In the genomic region with DNA sequence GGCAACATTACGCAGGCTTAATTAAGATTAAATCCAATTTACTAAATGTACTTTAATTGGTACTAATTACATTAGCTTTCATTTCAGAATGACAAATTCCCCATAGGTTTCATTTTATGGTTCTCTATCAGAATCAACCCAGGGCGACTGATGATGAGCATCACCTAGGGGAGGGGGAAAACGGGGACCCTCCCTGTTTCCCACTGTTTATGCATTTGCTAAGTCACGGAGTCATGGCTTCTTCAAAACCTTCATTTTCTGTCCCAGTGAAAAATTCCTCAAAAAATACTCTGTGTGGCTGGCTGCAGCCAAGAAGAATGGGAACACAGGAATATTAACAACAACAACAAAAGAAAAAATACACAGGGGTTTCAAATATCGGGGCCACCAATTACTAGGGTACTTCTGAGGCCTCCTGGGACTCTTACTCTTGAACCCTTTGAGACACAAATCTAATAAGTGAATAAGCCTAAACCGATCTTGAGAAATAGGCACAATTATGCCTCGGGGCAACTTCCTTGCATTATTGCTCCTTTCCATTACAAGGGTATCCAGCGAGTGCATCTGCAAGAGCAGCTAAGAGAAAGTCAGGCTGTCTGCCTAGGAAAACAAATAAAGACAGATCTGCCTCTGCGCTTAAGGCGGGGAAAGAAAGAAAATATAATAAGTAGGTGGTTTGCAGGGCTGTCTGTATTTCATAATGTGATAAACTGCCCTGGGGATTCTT, we compare ENCODE assay signal across 11 mouse cellular contexts. TPM values are rescaled to one million over a fixed set of nuclear protein-coding genes. Genes with fewer than 3 reads are reported as not detected.
DNase-seq lines count a peak whose midpoint lies in the region; ATAC-seq and TF ChIP-seq lines count a peak whose summit lies in the region.
"Had no signal": no experiment of that assay in that cellular context is flagged by ENCODE, and none has a peak within 500 bp of the region (broad histone marks: within the 10 kb centered on the region; RNA-seq: fewer than 3 reads in every experiment).

No protein-coding gene starts in this region.

- no peak for TF ChIP-seq POLR2A in brain, embryonic 14.5 days (IDR thresholded peaks at IDR 0.05; ENCODE audit: borderline replicate concordance, extremely low read depth, insufficient read depth, insufficient read length, poor library complexity, severe bottlenecking)

- ATAC-seq in embryonic facial prominence, embryonic 13.5 days (ENCODE audit: insufficient number of reproducible peaks, insufficient read depth, low FRiP score, low TSS enrichment, low read depth) = no peak
- ATAC-seq in midbrain, embryonic 15.5 days (replicated peaks) = no peak
- ATAC-seq in inflammation-experienced regulatory T-cells, adult 6 months = no peak
- no peak for ATAC-seq in kidney, embryonic 14.5 days (ENCODE audit: low FRiP score, low TSS enrichment)
- ATAC-seq: liver, postnatal 0 days had no signal

- H3K4me1 ChIP-seq in embryonic facial prominence, embryonic 13.5 days = peaks cover 45% of the 10 kb centered on the region
- H3K4me1 ChIP-seq in midbrain, embryonic 15.5 days = peaks cover 48% of the 10 kb centered on the region
- peaks cover 25% of the 10 kb centered on the region for H3K4me1 ChIP-seq in kidney, embryonic 14.5 days (ENCODE audit: control insufficient read depth, insufficient read depth, low read length)

- no peaks in the 10 kb centered on the region for H3K9me3 ChIP-seq in embryonic facial prominence, embryonic 13.5 days
- no peaks in the 10 kb centered on the region for H3K9me3 ChIP-seq in midbrain, embryonic 15.5 days
- H3K9me3 ChIP-seq in kidney, embryonic 14.5 days (ENCODE audit: control insufficient read depth, low read length) = no peaks in the 10 kb centered on the region

- no peak overlapping the region for H3K9ac ChIP-seq in embryonic facial prominence, embryonic 13.5 days
- no peak overlapping the region for H3K9ac ChIP-seq in midbrain, embryonic 15.5 days
- H3K9ac ChIP-seq in kidney, embryonic 14.5 days (ENCODE audit: low read depth, low read length) = no peak overlapping the region
- H3K9ac ChIP-seq: liver, postnatal 0 days had no signal

- peaks cover 7% of the 10 kb centered on the region; the same call in 1 of the 2 replicates for H3K36me3 ChIP-seq in embryonic facial prominence, embryonic 13.5 days
- no peaks in the 10 kb centered on the region for H3K36me3 ChIP-seq in midbrain, embryonic 15.5 days (replicated peaks)
- peaks cover 17% of the 10 kb centered on the region; the same call in 1 of the 2 replicates for H3K36me3 ChIP-seq in kidney, embryonic 14.5 days (ENCODE audit: control insufficient read depth, insufficient read depth, low read length)

- no peak overlapping the region for H3K27ac ChIP-seq in embryonic facial prominence, embryonic 13.5 days
- H3K27ac ChIP-seq in midbrain, embryonic 15.5 days = no peak overlapping the region
- H3K27ac ChIP-seq in kidney, embryonic 14.5 days (ENCODE audit: low read depth, low read length) = no peak overlapping the region
- H3K27ac ChIP-seq: kidney, postnatal 0 days had no signal

- DNase-seq in brain, embryonic 14.5 days (ENCODE audit: low read depth) = peak; percentile 64
- peak; percentile 95 for DNase-seq in gonadal fat pad, adult 2 months (ENCODE audit: low read depth)
- no peak for DNase-seq in cerebellum, adult 9-10 months
- DNase-seq: adrenal gland, postnatal 10 days; heart, postnatal 36 days; liver, postnatal 0 days had no signal

- no peak overlapping the region for H3K4me3 ChIP-seq in embryonic facial prominence, embryonic 13.5 days
- peak overlapping the region; percentile 22 for H3K4me3 ChIP-seq in midbrain, embryonic 15.5 days
- no peak overlapping the region for H3K4me3 ChIP-seq in kidney, embryonic 14.5 days (ENCODE audit: low read length)

- H3K4me2 ChIP-seq in embryonic facial prominence, embryonic 13.5 days = peak overlapping the region; percentile 27
- H3K4me2 ChIP-seq in midbrain, embryonic 15.5 days = peak overlapping the region; percentile 40
- H3K4me2 ChIP-seq in kidney, embryonic 14.5 days (replicated peaks; ENCODE audit: low read depth, low read length) = no peak overlapping the region

- WGBS in embryonic facial prominence, embryonic 13.5 days = 36% methylated on average over 10 of the region's 10 CpGs
- WGBS in midbrain, embryonic 15.5 days = 46% methylated on average over 10 of the region's 10 CpGs
- 74% methylated on average over 10 of the region's 10 CpGs for WGBS in kidney, embryonic 14.5 days

- TF ChIP-seq CTCF in brain, embryonic 14.5 days (IDR thresholded peaks at IDR 0.05; ENCODE audit: borderline replicate concordance, extremely low read depth, insufficient read depth, insufficient read length) = no peak

- H3K27me3 ChIP-seq in embryonic facial prominence, embryonic 13.5 days = no peaks in the 10 kb centered on the region
- no peaks in the 10 kb centered on the region for H3K27me3 ChIP-seq in midbrain, embryonic 15.5 days (replicated peaks)
- H3K27me3 ChIP-seq in kidney, embryonic 14.5 days (ENCODE audit: control insufficient read depth, insufficient read depth, low read length) = no peaks in the 10 kb centered on the region

RNA-seq across cellular contexts. Expression of a gene that starts 5.9 kb away (rescaled TPM):
- polyA plus RNA-seq in brain, embryonic 14.5 days (2012; rRNA removed) = 50.3 and 56.5 TPM in 2 replicates
- polyA plus RNA-seq in embryonic facial prominence, embryonic 13.5 days (2015; fragmentation: Nextera tagmentation; extraction: Ambion mirVana) = 15.4 and 19.4 TPM in 2 replicates
- 7.1 and 7.5 TPM in 2 replicates for polyA plus RNA-seq in gonadal fat pad, adult 2 months (2012; rRNA removed)
- 40.4 and 41.3 TPM in 2 replicates for polyA plus RNA-seq in midbrain, embryonic 15.5 days (2015; fragmentation: Nextera tagmentation; extraction: Ambion mirVana)
- polyA plus RNA-seq in inflammation-experienced regulatory T-cells, adult 6 months (2017; shearing (Covaris generic)) = 10 to 100 TPM; 11.3 to 16.2 (median 15.2) TPM
- polyA plus RNA-seq in kidney, embryonic 14.5 days (2014; fragmentation: Nextera tagmentation; extraction: Ambion mirVana) = 16.5 and 20.7 TPM in 2 replicates
